Mouse (Mus musculus): Measurements from ENCODE around the gene Zfp184.

DNA sequence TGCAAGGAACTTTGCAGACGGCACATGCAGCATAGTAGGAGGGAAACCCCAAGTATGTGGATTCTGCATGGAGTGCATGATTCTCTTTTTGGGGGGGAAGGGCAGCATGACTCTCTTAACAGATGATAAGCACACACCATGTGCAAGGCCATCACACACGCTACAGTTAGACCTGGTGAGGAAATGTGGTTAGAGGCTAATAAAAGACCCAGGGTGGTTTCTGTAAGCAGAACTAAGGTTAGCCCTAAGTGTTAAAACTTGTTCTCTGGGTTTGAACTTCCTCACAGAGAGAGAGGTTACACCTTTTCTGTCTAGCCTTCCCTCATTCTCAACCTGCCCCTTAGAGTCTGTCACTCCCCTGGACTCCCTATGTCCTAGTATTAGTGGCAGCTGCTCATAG, 56.5 kb downstream of the Zfp184 start:
- TF ChIP-seq CTCF (IDR thresholded peaks at IDR 0.05; ENCODE audit: low read depth, low read length): no peak
- TF ChIP-seq POLR2A (IDR thresholded peaks at IDR 0.05; ENCODE audit: borderline replicate concordance, low read depth, low read length): no peak

All from bone marrow macrophage, adult 2 months (primary cell).